Mouse (Mus musculus) left cerebral cortex, postnatal 36 days (tissue): ENCODE results near the gene Bpi. TPM values are rescaled to one million over a fixed set of nuclear protein-coding genes. Genes with fewer than 3 reads are reported as not detected.
A peak's percentile ranks its signal among the peaks of the same experiment; 100 is the strongest.

Experiments
- DNase-seq, 2 experiments: peaks; one replicate each; pipeline ENCODE4 v3.0.0; 2021 to 2022; ENCODE audit warnings: low spot score in 2 of 2, mixed read lengths in 1 of 2
- intact Hi-C: fragments of 180-260 bp; cut with DNase I; formaldehyde crosslinking; loops from one replicate; pipeline ENCODE4 v1.15.1; 2025
- total RNA-seq, 2 experiments: library from RNA; stranded (reverse); gene quantifications; 2 replicates each; pipeline ENCODE4 v1.2.3; 2021

Gene Bpi
- total RNA-seq, 2 experiments from 2014 or later: not detected

- DNase-seq: no peak
- intact Hi-C loops: no loop called here
Measured at GRCm38 (mm10) chr2:158238101-158238500, 19.8 kb upstream of the Bpi start.

GRCm38 (mm10) chr2:158241126-158241738, 16.7 kb upstream of the Bpi start:
- no peak for DNase-seq
- intact Hi-C loops: no loop called here

- intact Hi-C loops: no loop called here
- DNase-seq: peak; percentile 52 to 68
Measured at GRCm38 (mm10) chr2:158242170-158242896, 15.6 kb upstream of the Bpi start.

- intact Hi-C loops: no loop called here
- DNase-seq: peak; percentile 44 to 61
Measured at GRCm38 (mm10) chr2:158243129-158243870, 14.6 kb upstream of the Bpi start.

GRCm38 (mm10) chr2:158245072-158245817, 12.6 kb upstream of the Bpi start:
- no peak for DNase-seq

GRCm38 (mm10) chr2:158247852-158248251, 10.0 kb upstream of the Bpi start:
- intact Hi-C loops: no loop called here
- DNase-seq: no peak

More at GRCm38 (mm10) chr2:158245072-158245817, 12.6 kb upstream of the Bpi start:
- intact Hi-C loops: no loop called here

- intact Hi-C loops: no loop called here
- DNase-seq: no peak
Measured at GRCm38 (mm10) chr2:158248318-158248717, 9.6 kb upstream of the Bpi start.

GRCm38 (mm10) chr2:158250558-158250957, 7.3 kb upstream of the Bpi start:
- DNase-seq: no peak
- intact Hi-C loops: no loop called here

GRCm38 (mm10) chr2:158253806-158254205, 4.1 kb upstream of the Bpi start:
- no peak for DNase-seq
- intact Hi-C loops: no loop called here

GRCm38 (mm10) chr2:158256894-158257293, 1.0 kb upstream of the Bpi start:
- no peak for DNase-seq
- intact Hi-C loops: no loop called here

GRCm38 (mm10) chr2:158258781-158259180, 887 bp downstream of the Bpi start:
- intact Hi-C loops: loop anchor here (1.0 to 2.0 kb wide), 2 partner anchors 50 to 82 kb away; no protein-coding TSS in a partner anchor
- peak; percentile 32 to 34 for DNase-seq

- intact Hi-C loops: loop anchor here (2.0 kb wide), 1 partner anchor 51 kb away; no protein-coding TSS in a partner anchor
- DNase-seq: no peak
Measured at GRCm38 (mm10) chr2:158259498-158259897, 1.6 kb downstream of the Bpi start.

GRCm38 (mm10) chr2:158264877-158265276, 7.0 kb downstream of the Bpi start:
- DNase-seq: peak in 1 of 2 experiments; percentile 28
- intact Hi-C loops: no loop called here

GRCm38 (mm10) chr2:158270017-158270416, 12.1 kb downstream of the Bpi start:
- no peak for DNase-seq
- intact Hi-C loops: no loop called here

- intact Hi-C loops: no loop called here
- DNase-seq: no peak
Measured at GRCm38 (mm10) chr2:158273646-158274045, 15.8 kb downstream of the Bpi start.

GRCm38 (mm10) chr2:158275349-158275748, 17.5 kb downstream of the Bpi start:
- intact Hi-C loops: no loop called here
- DNase-seq: no peak

GRCm38 (mm10) chr2:158275811-158276210, 17.9 kb downstream of the Bpi start:
- intact Hi-C loops: no loop called here
- DNase-seq: no peak

GRCm38 (mm10) chr2:158276451-158276850, 18.6 kb downstream of the Bpi start:
- intact Hi-C loops: no loop called here
- DNase-seq: no peak

- DNase-seq: no peak
- intact Hi-C loops: no loop called here
Measured at GRCm38 (mm10) chr2:158276878-158277277, 19.0 kb downstream of the Bpi start.

GRCm38 (mm10) chr2:158279656-158280055, 21.8 kb downstream of the Bpi start:
- no peak for DNase-seq
- intact Hi-C loops: loop anchor here (5.0 kb wide), 1 partner anchor 63 kb away; no protein-coding TSS in a partner anchor
